Mouse (Mus musculus) neural tube, embryonic 12.5 days (tissue): ENCODE measurements at regions not wholly inside any gene's neighbourhood (a gene's known extent, or its start where the extent isn't known, plus 50 kb on each side); places are given as distances from the start of the nearest gene placed in this dataset.

Source experiments
- ATAC-seq: fragments of 200-750 bp; cut with Nextera tagmentation; 2 replicates; pipeline ENCODE4 v1.8.0; 2017; ENCODE audit warnings: low read depth, mild to moderate bottlenecking, moderate TSS enrichment, moderate library complexity; ENCODE audit not compliant: low FRiP score
- H3K27ac ChIP-seq: fragments of 300-500 bp; sonication (generic); 2 replicates; pipeline ENCODE4 v1.5.1; 2016
- H3K27me3 ChIP-seq: fragments of 300-500 bp; sonication (generic); replicated peaks from 2 replicates; pipeline ENCODE4 v1.6.1; 2016; ENCODE audit warnings: mild to moderate bottlenecking
- H3K36me3 ChIP-seq: fragments of 300-500 bp; sonication (generic); 2 replicates; pipeline ENCODE4 v1.6.1; 2016; ENCODE audit warnings: mild to moderate bottlenecking
- H3K4me1 ChIP-seq: fragments of 300-500 bp; sonication (generic); 2 replicates; pipeline ENCODE4 v1.6.1; 2016
- H3K4me2 ChIP-seq: fragments of 300-500 bp; sonication (generic); replicated peaks from 2 replicates; pipeline ENCODE4 v1.6.1; 2016; ENCODE audit warnings: mild to moderate bottlenecking
- H3K4me3 ChIP-seq: fragments of 300-500 bp; sonication (generic); 2 replicates; pipeline ENCODE4 v1.5.1; 2016
- H3K9ac ChIP-seq: fragments of 300-500 bp; sonication (generic); 2 replicates; pipeline ENCODE4 v1.6.1; 2016; ENCODE audit warnings: mild to moderate bottlenecking
- H3K9me3 ChIP-seq: fragments of 300-500 bp; sonication (generic); 2 replicates; pipeline ENCODE4 v1.6.1; 2016; ENCODE audit warnings: mild to moderate bottlenecking
- WGBS: fragments of 180-500 bp; shearing (Covaris S2); methylation state at CpG from one replicate; pipeline ENCODE4 v1.1.7; 2016; 5-methylcytosine and 5-hydroxymethylcytosine counted together

- Histone ChIP-seq H3K4me3 (no peak overlapping the region), H3K27me3 (no peaks in the 10 kb centered on the region), H3K4me2 (no peak overlapping the region), H3K36me3 (no peaks in the 10 kb centered on the region), H3K27ac (no peak overlapping the region), H3K9ac (no peak overlapping the region), H3K4me1 (no peaks in the 10 kb centered on the region), H3K9me3 (no peaks in the 10 kb centered on the region)
- no peak for ATAC-seq
- WGBS = 87% methylated on average over 4 of the region's 4 CpGs
These were observed 69.6 kb upstream of the Slc35b4 start for GRCm38 (mm10) chr6:34246512-34246911.

GRCm38 (mm10) chr6:34243001-34243400 lies 66.1 kb upstream of the Slc35b4 start:
- H3K36me3 ChIP-seq = no peaks in the 10 kb centered on the region
- no peaks in the 10 kb centered on the region for H3K4me1 ChIP-seq
- no peaks in the 10 kb centered on the region for H3K9me3 ChIP-seq
- no peak overlapping the region for H3K4me2 ChIP-seq
- ATAC-seq = no peak
- WGBS = 83% methylated on average over 3 of the region's 3 CpGs
- no peak overlapping the region for H3K27ac ChIP-seq
- no peaks in the 10 kb centered on the region for H3K27me3 ChIP-seq
- no peak overlapping the region for H3K9ac ChIP-seq
- H3K4me3 ChIP-seq = no peak overlapping the region

- 28% methylated on average over 9 of the region's 9 CpGs for WGBS
- no peak for ATAC-seq
- Histone ChIP-seq H3K27ac (no peak overlapping the region), H3K4me2 (peak overlapping the region; percentile 16; the same call in 1 of the 2 replicates), H3K4me1 (no peaks in the 10 kb centered on the region), H3K27me3 (no peaks in the 10 kb centered on the region), H3K9me3 (no peaks in the 10 kb centered on the region), H3K36me3 (no peaks in the 10 kb centered on the region), H3K9ac (no peak overlapping the region), H3K4me3 (no peak overlapping the region)
These were observed 65.6 kb upstream of the Slc35b4 start for GRCm38 (mm10) chr6:34242486-34242885.

- WGBS = 30% methylated on average over 10 of the region's 10 CpGs
- H3K9ac ChIP-seq = no peak overlapping the region
- no peak for ATAC-seq
- H3K4me3 ChIP-seq = no peak overlapping the region
- H3K36me3 ChIP-seq = no peaks in the 10 kb centered on the region
- H3K4me1 ChIP-seq = no peaks in the 10 kb centered on the region
- H3K9me3 ChIP-seq = no peaks in the 10 kb centered on the region
- no peak overlapping the region for H3K27ac ChIP-seq
- no peak overlapping the region for H3K4me2 ChIP-seq
- H3K27me3 ChIP-seq = no peaks in the 10 kb centered on the region
These were observed 58.2 kb upstream of the Slc35b4 start for GRCm38 (mm10) chr6:34235132-34235531.

GRCm38 (mm10) chr6:34234443-34235020 lies 57.6 kb upstream of the Slc35b4 start:
- Histone ChIP-seq H3K27me3 (no peaks in the 10 kb centered on the region), H3K27ac (no peak overlapping the region), H3K4me2 (no peak overlapping the region), H3K9ac (no peak overlapping the region), H3K9me3 (no peaks in the 10 kb centered on the region), H3K4me1 (no peaks in the 10 kb centered on the region), H3K36me3 (no peaks in the 10 kb centered on the region), H3K4me3 (no peak overlapping the region)
- 80% methylated on average over 5 of the region's 5 CpGs for WGBS
- no peak for ATAC-seq

GRCm38 (mm10) chr6:34230768-34231381 lies 54.0 kb upstream of the Slc35b4 start:
- Histone ChIP-seq H3K27ac (no peak overlapping the region), H3K27me3 (no peaks in the 10 kb centered on the region), H3K4me2 (no peak overlapping the region), H3K36me3 (no peaks in the 10 kb centered on the region), H3K9ac (no peak overlapping the region), H3K4me3 (no peak overlapping the region), H3K4me1 (no peaks in the 10 kb centered on the region), H3K9me3 (no peaks in the 10 kb centered on the region)
- 37% methylated on average over 13 of the region's 13 CpGs for WGBS
- ATAC-seq = no peak

- ATAC-seq = no peak
- H3K9me3 ChIP-seq = 0 out of 2 replicates have a peak, but pooled peaks cover 6% of the 10 kb centered on the region
- 80% methylated on average over 4 of the region's 4 CpGs for WGBS
- H3K4me1 ChIP-seq = no peaks in the 10 kb centered on the region
- H3K4me3 ChIP-seq = no peak overlapping the region
- H3K27ac ChIP-seq = no peak overlapping the region
- H3K9ac ChIP-seq = no peak overlapping the region
- H3K4me2 ChIP-seq = no peak overlapping the region
- H3K36me3 ChIP-seq = no peaks in the 10 kb centered on the region
- H3K27me3 ChIP-seq = no peaks in the 10 kb centered on the region
These were observed 50.2 kb upstream of the Slc35b4 start for GRCm38 (mm10) chr6:34227131-34227530.
